Mouse (Mus musculus): ENCODE measurements around the gene Atg5.

GRCm38 (mm10) chr10:44267426-44268142, 574 bp upstream of the Atg5 start:
- no peak for TF ChIP-seq CTCF (IDR thresholded peaks at IDR 0.05; ENCODE audit: borderline replicate concordance, control insufficient read depth, extremely low read depth, insufficient read depth, low read length, poor library complexity)
- TF ChIP-seq POLR2A (IDR thresholded peaks at IDR 0.05; ENCODE audit: control insufficient read depth, extremely low read depth, insufficient read depth, low read length, poor library complexity), result no peak

All from thymus, adult 2 months (tissue).